Mouse (Mus musculus) layer of hippocampus, postnatal 25 days (tissue): ENCODE data around the gene Samd4. TPM values are rescaled to one million over a fixed set of nuclear protein-coding genes. Genes with fewer than 3 reads are reported as not detected.

Experiments
- DNase-seq, 2 experiments: peaks; one replicate each; pipeline ENCODE4 v3.0.0; 2022; ENCODE audit warnings: mixed read lengths in 2 of 2, low spot score in 1 of 2; ENCODE audit errors: extremely low spot score in 1 of 2
- total RNA-seq, 2 experiments: library from RNA; stranded (reverse); gene quantifications; 2 replicates each; pipeline ENCODE4 v1.2.3; 2021

Gene Samd4
- total RNA-seq, result 10 to 100 TPM; 10.3 to 13.7 TPM

DNA sequence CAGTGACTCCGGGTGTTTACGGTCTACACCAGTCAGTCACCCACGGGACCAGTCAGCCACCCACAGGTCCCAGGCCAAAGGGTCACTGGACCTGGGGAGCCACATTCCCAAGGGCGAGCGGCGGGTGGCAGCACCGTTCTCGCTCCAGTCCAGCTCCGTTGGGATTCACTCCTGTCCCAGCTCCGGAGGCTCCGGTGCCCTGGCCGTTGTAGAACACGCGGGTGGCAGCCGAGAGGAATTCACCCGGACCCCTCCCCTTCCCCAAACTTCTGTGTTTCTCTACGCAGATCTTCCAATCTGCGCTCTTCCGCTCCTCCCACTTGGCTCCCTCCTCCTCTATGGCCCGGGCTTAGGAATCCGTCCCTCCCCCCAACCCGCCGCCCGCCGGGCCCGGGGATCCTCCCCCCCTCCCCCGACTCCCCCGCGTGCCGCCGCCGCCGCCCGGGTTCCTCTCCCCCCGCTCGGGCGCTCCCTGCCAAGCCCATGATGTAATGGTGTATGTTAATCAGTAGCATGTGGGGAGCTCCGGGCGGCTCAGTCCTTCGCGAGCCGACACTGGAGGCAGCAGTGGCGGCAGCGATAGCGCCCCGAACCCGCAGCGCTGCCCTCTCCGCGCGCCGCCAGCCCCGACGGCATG, at the start of gene Samd4:
Samd4 (plus strand) TSS at position 424 of the 637 bp plus-strand sequence.
- peak; percentile 49 to 53 for DNase-seq

DNA sequence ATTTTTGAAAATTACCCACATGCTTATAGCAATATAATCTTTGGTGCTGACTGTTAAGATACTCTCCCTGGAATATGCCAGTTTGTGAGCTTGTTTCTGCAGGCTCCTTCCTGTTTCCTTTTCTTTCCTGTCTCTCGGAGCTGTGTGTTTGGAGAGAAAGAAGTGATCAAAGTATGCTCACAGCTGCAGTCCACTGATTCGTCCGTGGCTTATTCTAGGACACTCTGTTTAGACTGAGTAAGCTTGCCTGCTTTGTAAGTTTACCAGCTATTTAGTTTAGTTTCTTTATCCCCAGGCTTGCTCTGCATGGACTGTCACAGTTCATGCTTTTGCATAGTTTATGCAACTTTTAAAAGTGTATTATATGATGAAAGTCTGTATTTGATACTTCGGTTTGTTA, 43.3 kb upstream of the Samd4 start:
- DNase-seq, result no peak

DNA sequence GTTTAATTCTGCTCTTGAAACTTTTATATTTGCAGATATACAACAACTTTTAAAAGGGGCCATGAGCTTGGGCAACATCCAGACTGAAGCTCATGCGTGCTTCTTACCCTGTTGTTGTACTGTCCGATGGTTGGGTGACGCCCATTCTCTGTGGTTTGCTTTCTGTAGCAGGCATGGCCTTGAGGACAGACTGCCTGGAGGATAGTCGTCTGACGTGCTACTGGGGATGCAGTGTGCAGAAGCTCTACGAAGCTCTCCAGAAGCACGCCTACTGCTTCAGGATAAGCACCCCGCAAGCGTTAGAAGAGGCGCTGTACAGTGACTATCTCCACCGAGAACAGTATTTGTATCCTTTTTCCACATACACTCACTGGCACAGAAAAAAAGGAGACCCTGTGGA, 36.9 kb upstream of the Samd4 start:
- no peak for DNase-seq

DNA sequence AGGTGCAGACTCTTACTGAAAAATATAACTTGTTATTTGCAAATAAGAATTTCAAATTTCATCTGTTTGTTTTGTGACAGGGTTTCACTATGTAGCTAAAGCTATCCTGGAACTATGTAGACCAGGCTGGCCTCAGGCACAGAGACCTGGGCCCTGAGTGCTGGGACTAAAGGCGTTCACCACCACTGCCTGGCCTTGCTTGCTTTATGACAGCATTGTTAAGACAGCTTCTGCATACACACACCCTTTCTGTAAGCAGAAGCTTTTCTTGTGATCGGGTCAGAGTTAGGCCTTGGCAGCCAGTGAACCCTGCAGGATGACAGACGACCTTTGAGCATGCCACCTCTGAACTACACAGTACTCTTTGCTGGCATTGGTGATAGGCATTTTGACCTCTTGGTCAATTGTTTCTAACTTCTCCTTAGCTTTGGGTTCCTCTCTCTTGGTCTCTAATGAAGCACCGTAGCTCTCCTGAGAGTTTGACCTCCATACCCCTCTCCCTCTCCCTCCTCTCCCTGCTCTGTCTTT, 34.5 kb upstream of the Samd4 start:
- DNase-seq, result no peak

DNA sequence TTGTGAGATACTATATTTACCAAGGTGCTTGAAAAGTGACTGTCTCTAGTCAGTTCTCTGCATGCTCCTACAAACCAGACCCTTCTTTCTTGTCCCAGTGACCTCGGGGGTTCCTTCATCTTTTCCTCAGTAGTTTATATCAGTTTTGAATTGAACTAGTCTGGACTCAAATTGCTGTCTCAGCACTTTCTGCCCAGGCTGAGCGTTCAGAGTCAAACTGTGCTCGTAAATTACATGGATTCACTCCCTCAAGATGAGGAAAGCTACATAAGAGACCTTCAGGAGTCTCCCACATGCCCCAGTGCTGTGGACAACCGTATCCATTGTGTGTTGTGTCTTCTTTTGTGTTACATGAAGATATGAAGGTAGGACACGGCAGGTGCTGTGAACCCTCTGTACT, 33.9 kb upstream of the Samd4 start:
- DNase-seq, result no peak

DNA sequence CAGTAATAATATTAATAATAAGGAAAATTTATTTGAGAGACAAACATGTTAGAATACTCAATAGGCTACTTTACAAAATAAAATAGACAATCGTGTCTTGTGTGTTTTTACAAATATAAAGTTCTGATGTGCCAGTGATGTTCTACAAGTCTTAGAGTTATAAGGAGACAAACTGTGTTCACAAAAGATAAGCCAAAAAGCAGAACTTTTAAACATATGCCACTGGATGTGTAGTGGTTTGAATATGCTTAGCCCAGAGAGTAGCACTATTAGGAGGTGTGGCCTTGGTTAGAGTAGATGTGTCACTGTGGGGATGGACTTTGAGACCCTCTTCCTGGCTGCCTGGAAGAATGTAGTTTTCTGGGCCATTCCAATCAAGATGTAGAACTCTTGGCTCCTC, 32.9 kb upstream of the Samd4 start:
- no peak for DNase-seq

DNA sequence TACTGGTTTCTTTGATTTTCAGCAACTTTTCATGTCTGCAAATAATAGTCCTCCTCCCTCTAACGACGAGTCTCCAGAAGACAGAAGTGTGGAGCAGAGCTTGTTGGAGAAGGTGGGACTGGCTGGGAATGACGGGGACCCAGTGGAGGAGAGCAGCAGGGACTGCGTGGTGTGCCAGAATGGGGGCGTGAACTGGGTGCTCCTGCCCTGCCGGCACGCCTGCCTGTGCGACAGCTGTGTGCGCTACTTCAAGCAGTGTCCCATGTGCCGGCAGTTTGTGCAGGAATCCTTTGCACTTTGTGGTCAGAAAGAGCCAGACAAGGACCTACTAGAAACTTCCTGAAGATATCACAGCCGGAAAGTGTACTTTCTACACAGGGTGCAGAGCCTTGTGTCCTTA, 29.0 kb upstream of the Samd4 start:
- DNase-seq, result no peak

DNA sequence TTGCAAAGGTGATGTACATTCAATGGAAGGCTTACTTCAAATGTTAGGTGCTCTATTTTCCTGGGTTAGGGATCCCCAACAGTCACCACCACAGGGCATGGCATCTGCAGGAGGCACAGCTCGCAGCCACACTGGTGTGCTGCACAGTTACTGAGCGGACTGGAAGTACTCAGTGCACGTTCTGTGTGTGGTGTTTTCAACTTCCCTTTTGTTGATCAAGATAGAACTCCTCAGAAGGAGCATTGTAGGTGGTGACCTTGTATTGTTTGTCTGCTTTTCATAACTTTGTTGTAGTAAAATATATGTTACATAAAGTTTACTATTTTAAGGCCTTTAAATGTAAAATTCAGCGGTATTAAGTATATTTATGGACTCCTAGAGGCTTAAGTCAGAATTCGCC, 19.7 kb upstream of the Samd4 start:
- DNase-seq, result no peak

DNA sequence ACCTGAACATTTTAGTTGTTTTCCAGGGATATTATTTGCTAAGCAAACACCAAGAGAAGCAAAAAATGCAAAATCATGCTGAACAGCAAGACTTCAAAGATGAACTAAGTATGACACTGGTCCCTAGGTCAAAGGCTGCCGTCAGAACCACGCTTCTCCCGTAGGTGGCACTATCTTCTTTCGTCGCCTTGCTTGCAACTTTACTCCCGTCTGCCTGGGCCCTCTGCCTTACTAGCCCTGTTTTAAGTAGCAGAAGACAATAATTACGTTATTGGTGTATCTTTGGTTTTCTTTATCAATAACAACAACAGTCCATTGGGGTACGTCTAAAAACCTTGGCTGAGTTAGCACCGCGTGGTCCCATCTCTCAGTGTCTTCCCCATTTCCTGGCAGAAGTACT, 1.7 kb upstream of the Samd4 start:
- DNase-seq, result peak in 1 of 2 experiments; percentile 58

DNA sequence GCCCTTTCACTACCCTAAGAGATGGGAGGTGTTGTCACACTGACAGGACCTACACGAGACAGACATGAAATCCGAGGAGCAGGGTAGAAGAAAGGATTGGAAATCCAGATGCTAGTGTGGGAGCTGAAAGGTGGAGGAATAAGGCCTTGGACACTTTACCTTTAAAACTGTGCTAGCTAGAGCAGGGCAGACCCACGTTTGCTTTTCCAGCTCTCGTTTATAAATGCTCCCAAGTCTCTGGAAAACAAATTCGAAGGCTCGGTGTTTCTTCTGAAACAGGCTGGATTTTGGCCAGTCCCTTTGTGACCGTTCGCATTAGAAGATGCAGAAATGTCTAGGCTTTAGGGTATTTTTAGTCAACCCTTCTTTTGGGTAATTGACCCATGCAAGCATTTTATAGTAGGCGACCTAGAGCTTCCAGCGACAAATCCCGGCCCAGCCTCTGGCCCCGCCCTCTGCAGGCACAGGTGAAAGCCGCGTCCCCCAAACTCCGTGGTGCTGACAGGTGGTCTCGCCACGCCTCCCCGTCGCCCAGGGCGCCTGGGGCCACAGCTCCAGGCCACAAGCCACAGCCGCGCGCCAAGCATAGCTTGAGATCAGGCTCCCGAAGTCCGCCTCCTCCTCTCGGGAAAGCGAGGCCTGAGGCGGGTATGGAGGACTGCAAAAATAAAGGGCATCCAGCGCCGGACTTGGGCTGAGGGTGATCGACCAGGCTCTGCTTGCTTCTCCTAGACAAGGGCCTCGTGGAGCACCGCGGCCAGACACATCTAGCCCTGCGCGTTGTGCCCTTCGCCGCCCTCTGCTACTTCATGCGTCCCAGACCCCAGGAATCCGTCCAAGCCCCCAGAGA, 848 bp upstream of the Samd4 start:
- DNase-seq, result peak; percentile 15 to 26

DNA sequence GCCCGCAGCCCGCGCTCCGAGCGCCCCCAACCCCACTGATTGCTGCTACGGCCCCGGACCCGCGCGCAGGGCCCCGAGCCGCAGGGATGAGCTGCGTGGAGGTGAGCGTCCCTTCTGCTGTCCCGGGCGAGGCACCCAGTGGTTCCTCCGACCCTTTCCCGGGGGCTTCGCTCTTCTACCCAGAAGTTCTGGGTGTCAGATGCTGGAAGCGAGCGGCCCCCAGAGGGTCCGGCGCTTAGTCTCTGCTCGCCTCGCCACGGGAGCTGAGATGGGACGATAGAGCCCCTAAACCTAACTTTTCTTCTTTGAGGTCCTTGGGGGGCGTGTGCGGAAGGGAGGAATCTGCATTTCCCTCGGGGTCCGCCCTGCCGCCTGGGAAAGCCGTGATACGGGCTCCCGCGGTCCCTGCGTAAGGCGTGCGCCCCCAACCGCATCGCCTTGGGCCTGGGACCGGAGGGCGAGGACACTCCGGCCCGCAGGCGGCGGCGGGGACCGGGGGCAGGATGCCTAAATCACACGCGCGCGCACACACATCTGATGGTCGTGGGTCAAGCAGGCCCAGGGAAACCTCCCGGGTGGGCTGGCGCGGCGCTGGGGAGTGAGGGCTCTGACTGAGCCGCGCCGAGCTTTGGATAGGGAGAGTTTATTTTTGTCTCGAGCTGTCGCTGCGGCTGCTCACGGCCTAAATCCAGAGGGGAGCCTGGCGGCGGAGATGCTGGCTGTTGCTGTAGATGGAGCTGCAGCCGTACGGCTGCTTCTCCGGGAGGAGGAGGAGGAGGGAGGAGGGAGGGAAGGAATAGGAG, 615 bp downstream of the Samd4 start:
- DNase-seq, result peak; percentile 32 to 52

DNA sequence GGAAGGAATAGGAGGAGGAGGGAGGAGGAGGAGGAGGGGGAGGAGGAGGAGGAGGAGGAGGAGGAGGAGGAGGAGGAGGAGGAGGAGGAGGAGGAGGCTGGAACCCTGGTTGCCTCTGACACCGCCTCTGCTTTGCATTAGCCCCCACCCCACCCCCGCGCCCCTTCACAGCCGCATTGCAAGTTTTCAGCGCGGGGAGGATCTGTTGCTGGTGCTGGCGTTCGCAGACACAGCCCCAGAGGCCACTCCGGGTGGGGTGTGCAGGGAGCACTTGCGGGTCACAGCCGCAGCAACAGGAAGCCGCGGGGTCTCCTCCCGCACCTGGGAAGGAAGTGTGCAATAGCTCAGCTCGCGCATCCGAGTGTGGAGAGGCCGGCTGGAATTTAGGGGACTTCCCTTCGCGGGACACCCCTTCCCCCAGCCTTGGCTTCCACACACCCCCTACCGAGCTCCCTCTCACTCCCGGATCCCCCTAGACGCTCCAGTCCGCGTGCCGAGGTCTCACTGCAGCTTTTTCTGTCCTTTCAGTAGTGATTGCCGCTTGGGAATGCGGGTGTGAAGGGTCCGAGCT, 1.3 kb downstream of the Samd4 start:
- DNase-seq, result peak; percentile 20 to 41

DNA sequence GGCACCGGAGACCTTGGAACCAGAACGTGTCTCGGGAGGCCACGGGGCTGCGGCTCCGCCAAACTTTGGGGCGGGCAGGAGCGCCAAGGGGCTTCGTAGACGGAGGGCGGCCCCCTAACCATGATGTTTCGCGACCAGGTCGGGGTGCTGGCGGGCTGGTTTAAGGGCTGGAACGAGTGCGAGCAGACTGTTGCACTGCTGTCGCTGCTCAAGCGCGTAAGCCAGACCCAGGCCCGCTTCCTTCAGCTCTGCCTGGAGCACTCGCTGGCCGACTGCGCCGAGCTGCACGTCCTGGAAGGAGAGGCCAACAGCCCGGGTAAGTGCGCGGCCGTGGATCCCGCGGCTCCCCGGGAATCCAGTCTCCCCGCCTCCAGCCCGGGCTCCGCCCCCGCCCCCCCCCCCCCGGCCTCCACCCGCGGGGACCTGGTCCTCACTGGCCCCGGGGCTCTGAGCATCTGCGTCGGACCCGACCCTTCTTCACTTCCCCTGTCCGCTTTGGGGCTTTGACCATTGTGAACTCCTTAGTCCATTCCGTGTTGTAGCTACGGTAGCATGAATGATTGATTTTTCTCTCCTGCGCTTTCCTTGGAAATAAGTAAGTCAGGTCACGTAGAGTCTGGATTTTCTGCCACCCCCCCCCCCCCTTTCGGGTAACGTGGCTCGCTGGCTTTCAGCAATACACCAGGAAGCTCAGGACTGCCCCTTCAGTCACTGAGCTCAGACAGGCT, 2.2 kb downstream of the Samd4 start:
- peak; percentile 38 to 41 for DNase-seq

DNA sequence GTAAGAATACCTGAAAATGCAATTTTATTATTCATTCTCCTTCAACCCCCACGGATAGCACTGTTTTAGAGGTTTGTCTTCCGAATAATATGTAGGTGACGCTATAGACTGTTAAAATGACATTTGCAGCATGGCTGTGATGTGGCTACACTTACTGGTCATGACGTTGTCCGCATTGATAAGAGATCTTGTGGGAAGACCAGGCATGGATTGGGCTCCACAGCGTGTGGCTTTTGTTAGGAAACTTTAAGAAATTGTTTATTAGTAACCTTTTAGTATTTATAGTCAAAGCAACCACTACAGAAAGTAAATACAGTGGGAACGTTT, 2.7 kb downstream of the Samd4 start:
- DNase-seq, result no peak

DNA sequence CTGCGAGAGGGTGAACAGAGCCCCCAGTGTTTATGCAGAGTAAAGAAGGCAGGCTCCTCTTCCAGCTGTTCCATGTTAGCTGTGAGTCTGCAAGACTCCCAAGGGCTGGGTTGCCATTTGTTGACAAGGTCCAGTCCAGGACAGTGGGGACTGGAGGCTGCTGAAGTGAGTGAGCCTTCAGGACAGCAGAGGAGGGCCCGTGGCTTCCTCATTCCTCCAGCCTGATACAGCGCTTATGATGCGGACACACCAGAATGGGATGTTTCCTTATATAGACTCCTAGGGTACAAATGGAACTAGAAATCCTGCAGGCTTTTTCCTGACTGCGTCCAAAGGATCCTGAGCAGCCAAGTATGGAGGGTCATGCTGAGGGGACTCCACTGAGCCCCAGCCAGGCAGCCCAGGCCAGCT, 3.2 kb downstream of the Samd4 start:
- DNase-seq, result peak in 1 of 2 experiments; percentile 12

DNA sequence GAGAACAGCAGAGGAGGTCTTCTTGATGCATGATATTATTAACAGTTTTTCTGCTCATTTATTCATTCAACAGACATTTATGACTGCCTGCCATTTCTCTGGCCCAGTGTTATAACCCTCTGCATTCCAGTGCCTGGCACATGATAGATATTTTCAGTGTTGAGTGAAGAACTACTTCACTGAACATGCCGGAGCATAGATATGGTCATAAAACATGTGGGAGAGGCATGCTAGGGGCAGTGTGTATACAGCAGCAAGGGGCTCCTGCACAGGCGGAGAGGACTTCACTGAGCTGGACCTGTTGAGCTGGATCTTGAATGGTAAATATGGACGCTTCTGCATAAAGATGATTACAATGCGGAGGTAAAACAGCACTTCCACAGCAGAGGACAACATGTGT, 6.4 kb downstream of the Samd4 start:
- DNase-seq, result no peak

DNA sequence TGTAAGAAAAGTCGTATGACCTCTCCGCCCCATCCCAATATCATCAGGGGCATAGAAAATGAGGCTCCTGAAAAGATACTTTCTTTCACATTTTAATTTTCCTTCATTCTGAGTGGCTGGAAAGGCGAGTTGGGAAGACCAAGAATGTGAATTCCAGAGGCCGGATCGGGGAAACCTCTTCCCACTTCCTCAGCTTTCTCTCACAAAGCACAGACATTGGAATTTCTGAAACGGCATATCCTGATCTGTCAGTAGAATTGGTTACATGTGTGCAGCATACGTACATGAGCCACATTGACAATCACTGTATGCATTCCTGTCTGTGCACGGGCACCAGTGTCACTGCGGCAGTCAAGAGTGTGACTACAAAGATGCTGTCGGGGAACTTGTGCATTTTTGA, 11.3 kb downstream of the Samd4 start:
- no peak for DNase-seq

DNA sequence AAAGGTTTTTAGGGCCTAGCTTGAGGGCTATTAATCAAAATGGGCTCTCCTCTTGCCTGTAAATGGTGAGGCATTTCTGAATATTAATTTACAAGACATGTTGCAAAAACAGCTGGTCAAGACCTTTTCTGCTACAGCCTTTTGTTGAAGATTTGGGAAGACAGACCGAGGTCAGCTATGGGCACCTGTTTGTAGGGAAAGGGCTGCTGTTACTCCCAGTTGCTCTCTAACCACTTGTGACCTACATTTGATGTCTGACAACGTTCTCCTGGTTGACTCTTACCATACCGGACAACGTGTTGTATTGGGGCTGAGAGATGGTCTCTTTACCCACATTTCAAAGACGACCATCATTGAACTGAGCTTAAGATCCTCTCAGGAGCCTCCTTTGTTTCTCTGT, 15.3 kb downstream of the Samd4 start:
- DNase-seq, result no peak

DNA sequence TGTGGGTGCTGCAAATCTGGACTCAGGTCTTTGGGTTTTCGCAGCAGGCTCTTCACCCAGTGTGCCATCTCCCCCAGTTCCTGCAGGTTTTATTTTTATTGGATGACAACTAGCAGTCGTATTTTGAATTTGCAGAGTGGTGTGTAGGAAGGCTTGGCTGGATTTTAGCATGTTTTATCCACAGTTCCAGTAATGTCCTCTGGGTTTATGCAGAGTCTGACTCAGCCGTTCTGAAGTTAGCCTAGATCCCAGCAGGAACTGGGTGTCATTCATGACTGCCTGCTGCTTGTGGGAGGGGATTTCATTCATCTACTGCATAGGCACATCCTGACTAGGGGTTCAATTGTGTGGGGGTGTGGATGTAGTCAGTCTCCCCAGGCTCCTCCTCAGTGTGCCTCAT, 16.0 kb downstream of the Samd4 start:
- DNase-seq, result no peak

DNA sequence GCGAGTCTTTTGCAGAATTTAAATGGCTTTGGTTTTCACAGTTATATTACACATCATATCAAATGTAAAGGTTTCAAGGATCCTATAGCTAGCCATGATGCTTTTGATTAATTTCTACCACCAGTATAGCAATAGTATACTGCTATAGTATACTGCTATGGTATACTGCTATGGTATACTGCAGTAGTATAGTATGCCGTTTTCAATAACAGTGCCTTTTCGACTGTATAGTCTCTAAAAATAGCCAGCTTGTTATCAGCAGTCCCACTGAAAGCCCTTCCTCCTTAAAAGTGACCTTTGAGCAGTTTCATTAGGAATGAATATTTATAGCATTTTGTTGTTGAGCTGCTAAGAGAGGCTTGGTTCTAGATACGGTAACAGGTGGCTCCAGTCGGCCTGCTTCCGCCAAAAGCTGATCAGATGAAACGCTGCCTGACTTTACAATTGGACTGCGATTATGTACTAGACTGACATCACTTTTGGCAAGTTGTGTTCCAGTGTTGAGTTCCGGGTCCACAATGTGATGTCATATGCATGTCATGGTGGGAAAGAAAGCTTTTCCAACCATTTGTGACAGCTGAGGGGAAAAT, 19.9 kb downstream of the Samd4 start:
- no peak for DNase-seq
